Mouse (Mus musculus): ENCODE data around the gene Hdac1. TPM values are rescaled to one million over a fixed set of nuclear protein-coding genes. Genes with fewer than 3 reads are reported as not detected.

The Hdac1 gene
- polyA plus RNA-seq (2015; fragmentation: Nextera tagmentation; extraction: Ambion mirVana): 74.7 and 83.2 TPM in 2 replicates

- peak within 1 kb of the TSS; percentile 71 for H3K4me3 ChIP-seq (ENCODE audit: low read depth, low read length)
- peaks cover 7% of the 10 kb centered on the region; the same call in 1 of the 2 replicates for H3K4me1 ChIP-seq (ENCODE audit: control insufficient read depth, insufficient read depth, low read length)
- under 1% methylated on average over 37 of the region's 46 CpGs for WGBS
- H3K4me2 ChIP-seq (ENCODE audit: low read length): peak within 1 kb of the TSS; percentile 75
- H3K27me3 ChIP-seq (ENCODE audit: control insufficient read depth, insufficient read depth, low read depth, low read length): no peaks in the 10 kb centered on the region
- no peaks in the 10 kb centered on the region for H3K9me3 ChIP-seq (replicated peaks; ENCODE audit: control insufficient read depth, low read length, poor library complexity, severe bottlenecking)
- ATAC-seq: peak; percentile 99
- peak within 1 kb of the TSS; percentile 68 for H3K27ac ChIP-seq (ENCODE audit: low read length)
- peak within 1 kb of the TSS; percentile 79 for H3K9ac ChIP-seq (ENCODE audit: low read depth, low read length)
- no peaks in the 10 kb centered on the region for H3K36me3 ChIP-seq (ENCODE audit: control insufficient read depth, insufficient read depth, low read length)
Observed at GRCm38 (mm10) chr4:129542592-129543141, at the start of gene Hdac1. TSS of gene Hdac1 (minus strand) at chr4:129542713.

- H3K4me3 ChIP-seq (ENCODE audit: low read depth, low read length): no peak overlapping the region
- H3K27me3 ChIP-seq (ENCODE audit: control insufficient read depth, insufficient read depth, low read depth, low read length): no peaks in the 10 kb centered on the region
- WGBS: 74% methylated on average over 4 of the region's 4 CpGs
- peaks cover 2% of the 10 kb centered on the region; the same call in 1 of the 2 replicates for H3K4me1 ChIP-seq (ENCODE audit: control insufficient read depth, insufficient read depth, low read length)
- no peaks in the 10 kb centered on the region for H3K9me3 ChIP-seq (replicated peaks; ENCODE audit: control insufficient read depth, low read length, poor library complexity, severe bottlenecking)
- H3K27ac ChIP-seq (ENCODE audit: low read length): no peak overlapping the region
- no peak overlapping the region for H3K4me2 ChIP-seq (ENCODE audit: low read length)
- H3K9ac ChIP-seq (ENCODE audit: low read depth, low read length): no peak overlapping the region
- no peak for ATAC-seq
- H3K36me3 ChIP-seq (ENCODE audit: control insufficient read depth, insufficient read depth, low read length): peaks cover 25% of the 10 kb centered on the region
Observed at GRCm38 (mm10) chr4:129588865-129589264, 46.4 kb upstream of the Hdac1 start.

GRCm38 (mm10) chr4:129586943-129587342 lies 44.4 kb upstream of the Hdac1 start:
- peaks cover 2% of the 10 kb centered on the region; the same call in 1 of the 2 replicates for H3K4me1 ChIP-seq (ENCODE audit: control insufficient read depth, insufficient read depth, low read length)
- H3K4me2 ChIP-seq (ENCODE audit: low read length): no peak overlapping the region
- H3K36me3 ChIP-seq (ENCODE audit: control insufficient read depth, insufficient read depth, low read length): peaks cover 7% of the 10 kb centered on the region
- ATAC-seq: no peak
- H3K27ac ChIP-seq (ENCODE audit: low read length): no peak overlapping the region
- H3K4me3 ChIP-seq (ENCODE audit: low read depth, low read length): no peak overlapping the region
- H3K9ac ChIP-seq (ENCODE audit: low read depth, low read length): no peak overlapping the region
- H3K27me3 ChIP-seq (ENCODE audit: control insufficient read depth, insufficient read depth, low read depth, low read length): no peaks in the 10 kb centered on the region
- no peaks in the 10 kb centered on the region for H3K9me3 ChIP-seq (replicated peaks; ENCODE audit: control insufficient read depth, low read length, poor library complexity, severe bottlenecking)
- 31% methylated on average over 1 of the region's 1 CpGs for WGBS

GRCm38 (mm10) chr4:129585773-129586172 lies 43.3 kb upstream of the Hdac1 start:
- H3K4me2 ChIP-seq (ENCODE audit: low read length): peak overlapping the region; percentile 60
- 81% methylated on average over 9 of the region's 9 CpGs for WGBS
- no peaks in the 10 kb centered on the region for H3K9me3 ChIP-seq (replicated peaks; ENCODE audit: control insufficient read depth, low read length, poor library complexity, severe bottlenecking)
- no peaks in the 10 kb centered on the region for H3K27me3 ChIP-seq (ENCODE audit: control insufficient read depth, insufficient read depth, low read depth, low read length)
- H3K4me1 ChIP-seq (ENCODE audit: control insufficient read depth, insufficient read depth, low read length): peaks cover 2% of the 10 kb centered on the region; the same call in 1 of the 2 replicates
- ATAC-seq: no peak
- H3K27ac ChIP-seq (ENCODE audit: low read length): no peak overlapping the region
- H3K36me3 ChIP-seq (ENCODE audit: control insufficient read depth, insufficient read depth, low read length): no peaks in the 10 kb centered on the region
- no peak overlapping the region for H3K4me3 ChIP-seq (ENCODE audit: low read depth, low read length)
- no peak overlapping the region for H3K9ac ChIP-seq (ENCODE audit: low read depth, low read length)

GRCm38 (mm10) chr4:129584884-129585608 lies 42.5 kb upstream of the Hdac1 start:
- no peaks in the 10 kb centered on the region for H3K27me3 ChIP-seq (ENCODE audit: control insufficient read depth, insufficient read depth, low read depth, low read length)
- 0 out of 2 replicates have a peak, but pooled peaks have one; percentile 51 for ATAC-seq
- 3% methylated on average over 36 of the region's 36 CpGs for WGBS
- H3K27ac ChIP-seq (ENCODE audit: low read length): no peak overlapping the region
- peak overlapping the region; percentile 27; the same call in 1 of the 2 replicates for H3K9ac ChIP-seq (ENCODE audit: low read depth, low read length)
- H3K9me3 ChIP-seq (replicated peaks; ENCODE audit: control insufficient read depth, low read length, poor library complexity, severe bottlenecking): no peaks in the 10 kb centered on the region
- peak overlapping the region; percentile 60 for H3K4me2 ChIP-seq (ENCODE audit: low read length)
- peak overlapping the region; percentile 33 for H3K4me3 ChIP-seq (ENCODE audit: low read depth, low read length)
- H3K4me1 ChIP-seq (ENCODE audit: control insufficient read depth, insufficient read depth, low read length): peaks cover 2% of the 10 kb centered on the region; the same call in 1 of the 2 replicates
- no peaks in the 10 kb centered on the region for H3K36me3 ChIP-seq (ENCODE audit: control insufficient read depth, insufficient read depth, low read length)

GRCm38 (mm10) chr4:129584370-129584769 lies 41.9 kb upstream of the Hdac1 start:
- H3K27ac ChIP-seq (ENCODE audit: low read length): no peak overlapping the region
- no peak overlapping the region for H3K4me3 ChIP-seq (ENCODE audit: low read depth, low read length)
- H3K9me3 ChIP-seq (replicated peaks; ENCODE audit: control insufficient read depth, low read length, poor library complexity, severe bottlenecking): no peaks in the 10 kb centered on the region
- no peak for ATAC-seq
- H3K9ac ChIP-seq (ENCODE audit: low read depth, low read length): no peak overlapping the region
- no peaks in the 10 kb centered on the region for H3K27me3 ChIP-seq (ENCODE audit: control insufficient read depth, insufficient read depth, low read depth, low read length)
- peaks cover 2% of the 10 kb centered on the region; the same call in 1 of the 2 replicates for H3K4me1 ChIP-seq (ENCODE audit: control insufficient read depth, insufficient read depth, low read length)
- 76% methylated on average over 1 of the region's 1 CpGs for WGBS
- no peaks in the 10 kb centered on the region for H3K36me3 ChIP-seq (ENCODE audit: control insufficient read depth, insufficient read depth, low read length)
- no peak overlapping the region for H3K4me2 ChIP-seq (ENCODE audit: low read length)

GRCm38 (mm10) chr4:129582251-129582650 lies 39.7 kb upstream of the Hdac1 start:
- Histone ChIP-seq H3K9ac (ENCODE audit: low read depth, low read length) (no peak overlapping the region), H3K4me3 (ENCODE audit: low read depth, low read length) (no peak overlapping the region), H3K36me3 (ENCODE audit: control insufficient read depth, insufficient read depth, low read length) (no peaks in the 10 kb centered on the region), H3K9me3 (replicated peaks; ENCODE audit: control insufficient read depth, low read length, poor library complexity, severe bottlenecking) (no peaks in the 10 kb centered on the region), H3K27ac (ENCODE audit: low read length) (no peak overlapping the region), H3K4me1 (ENCODE audit: control insufficient read depth, insufficient read depth, low read length) (peaks cover 2% of the 10 kb centered on the region; the same call in 1 of the 2 replicates), H3K4me2 (ENCODE audit: low read length) (no peak overlapping the region), H3K27me3 (ENCODE audit: control insufficient read depth, insufficient read depth, low read depth, low read length) (no peaks in the 10 kb centered on the region)
- WGBS: 76% methylated on average over 1 of the region's 1 CpGs
- ATAC-seq: no peak

- no peak overlapping the region for H3K27ac ChIP-seq (ENCODE audit: low read length)
- no peak for ATAC-seq
- H3K9ac ChIP-seq (ENCODE audit: low read depth, low read length): no peak overlapping the region
- no peak overlapping the region for H3K4me3 ChIP-seq (ENCODE audit: low read depth, low read length)
- H3K4me2 ChIP-seq (ENCODE audit: low read length): no peak overlapping the region
- no peaks in the 10 kb centered on the region for H3K9me3 ChIP-seq (replicated peaks; ENCODE audit: control insufficient read depth, low read length, poor library complexity, severe bottlenecking)
- H3K36me3 ChIP-seq (ENCODE audit: control insufficient read depth, insufficient read depth, low read length): no peaks in the 10 kb centered on the region
- WGBS: 78% methylated on average over 7 of the region's 7 CpGs
- H3K4me1 ChIP-seq (ENCODE audit: control insufficient read depth, insufficient read depth, low read length): peaks cover 2% of the 10 kb centered on the region; the same call in 1 of the 2 replicates
- no peaks in the 10 kb centered on the region for H3K27me3 ChIP-seq (ENCODE audit: control insufficient read depth, insufficient read depth, low read depth, low read length)
Observed at GRCm38 (mm10) chr4:129580347-129580746, 37.8 kb upstream of the Hdac1 start.

GRCm38 (mm10) chr4:129578466-129578865 lies 36.0 kb upstream of the Hdac1 start, which contains the start of gene Fam167b:
TSS of gene Fam167b (minus strand) at chr4:129578549.
- no peaks in the 10 kb centered on the region for H3K4me1 ChIP-seq (ENCODE audit: control insufficient read depth, insufficient read depth, low read length)
- no peaks in the 10 kb centered on the region for H3K36me3 ChIP-seq (ENCODE audit: control insufficient read depth, insufficient read depth, low read length)
- 82% methylated on average over 5 of the region's 5 CpGs for WGBS
- H3K27me3 ChIP-seq (ENCODE audit: control insufficient read depth, insufficient read depth, low read depth, low read length): no peaks in the 10 kb centered on the region
- ATAC-seq: no peak
- no peaks in the 10 kb centered on the region for H3K9me3 ChIP-seq (replicated peaks; ENCODE audit: control insufficient read depth, low read length, poor library complexity, severe bottlenecking)
- H3K9ac ChIP-seq (ENCODE audit: low read depth, low read length): peak within 1 kb of the TSS; percentile 38; the same call in 1 of the 2 replicates
- H3K4me3 ChIP-seq (ENCODE audit: low read depth, low read length): no peak within 1 kb of the TSS
- no peak within 1 kb of the TSS for H3K27ac ChIP-seq (ENCODE audit: low read length)
- H3K4me2 ChIP-seq (ENCODE audit: low read length): peak within 1 kb of the TSS; percentile 24; the same call in 1 of the 2 replicates

Measured in midbrain, embryonic 16.5 days (tissue).